Mouse (Mus musculus): ENCODE data around the gene Gsto2.

GRCm38 (mm10) chr19:47902316-47903201 is 37.2 kb downstream of the Gsto2 start:
- TF ChIP-seq GATA1 (IDR thresholded peaks at IDR 0.05; ENCODE audit: low read length): no peak
- no peak for TF ChIP-seq TAL1 (IDR thresholded peaks at IDR 0.05; ENCODE audit: low read length)

Measured in erythroblast, embryonic 14.5 days (primary cell).